Mouse (Mus musculus) T-cell, adult 66 days (primary cell): ENCODE measurements around the gene Dach2. TPM values are rescaled to one million over a fixed set of nuclear protein-coding genes. Genes with fewer than 3 reads are reported as not detected.

ENCODE experiments used
- total RNA-seq, 2 experiments: library from RNA; stranded (reverse); gene quantifications; 3 replicates in 1 of 2; 4 replicates in 1 of 2; pipeline ENCODE4 v1.2.4; 2023

Dach2 gene
- not detected for total RNA-seq

GRCm38 (mm10) chrX:113297404-113297803 lies at the start of gene Dach2:
TSS of gene Dach2 (plus strand) at chrX:113297510.

Other genes starting within 250 kb of the Dach2 start
- 10 to 100 TPM; 25.6 to 26.8 TPM for gene Chm, start 112.0 kb upstream of the Dach2 start, total RNA-seq